Mouse (Mus musculus) B cell, adult 2 months (primary cell): ENCODE data around the gene Ctsa.
A peak's percentile ranks its signal among the peaks of the same experiment; 100 is the strongest.

Source experiments
- DNase-seq, 2 experiments: peaks; one replicate each; pipeline ENCODE4 v3.0.0; 2022

The Ctsa gene

GRCm38 (mm10) chr2:164832748-164833301, at the start of gene Ctsa:
Gene Ctsa (plus strand): TSS chr2:164832873.
- peak; percentile 83 to 85 for DNase-seq

GRCm38 (mm10) chr2:164783926-164784581, 48.6 kb upstream of the Ctsa start:
- peak in 1 of 2 experiments; percentile 31 for DNase-seq

GRCm38 (mm10) chr2:164784869-164785420, 47.7 kb upstream of the Ctsa start:
- DNase-seq, result no peak

- peak; percentile 64 to 73 for DNase-seq
Measured at GRCm38 (mm10) chr2:164785481-164786387, 46.9 kb upstream of the Ctsa start, which contains the start of gene Snx21. Gene Snx21 (plus strand): TSS chr2:164785823.

- DNase-seq, result peak in 1 of 2 experiments; percentile 19
Measured at GRCm38 (mm10) chr2:164786388-164786885, 46.2 kb upstream of the Ctsa start.

GRCm38 (mm10) chr2:164787032-164787431, 45.6 kb upstream of the Ctsa start:
- no peak for DNase-seq

GRCm38 (mm10) chr2:164787779-164788178, 44.9 kb upstream of the Ctsa start:
- no peak for DNase-seq

- DNase-seq, result no peak
Measured at GRCm38 (mm10) chr2:164788411-164788810, 44.3 kb upstream of the Ctsa start.

GRCm38 (mm10) chr2:164790451-164790850, 42.2 kb upstream of the Ctsa start:
- no peak for DNase-seq

GRCm38 (mm10) chr2:164791841-164792261, 40.8 kb upstream of the Ctsa start:
- no peak for DNase-seq

GRCm38 (mm10) chr2:164792400-164793190, 40.1 kb upstream of the Ctsa start:
- DNase-seq, result no peak

- peak; percentile 78 to 80 for DNase-seq
Measured at GRCm38 (mm10) chr2:164793236-164793635, 39.4 kb upstream of the Ctsa start.

GRCm38 (mm10) chr2:164793772-164794171, 38.9 kb upstream of the Ctsa start:
- peak in 1 of 2 experiments; percentile 33 for DNase-seq

GRCm38 (mm10) chr2:164794293-164794692, 38.4 kb upstream of the Ctsa start:
- DNase-seq, result peak; percentile 79 to 82

GRCm38 (mm10) chr2:164795868-164796267, 36.8 kb upstream of the Ctsa start:
- DNase-seq, result no peak

GRCm38 (mm10) chr2:164798554-164798953, 34.1 kb upstream of the Ctsa start:
- DNase-seq, result peak in 1 of 2 experiments; percentile 38

- DNase-seq, result no peak
Measured at GRCm38 (mm10) chr2:164800252-164801004, 32.2 kb upstream of the Ctsa start.

- DNase-seq, result no peak
Measured at GRCm38 (mm10) chr2:164803201-164803920, 29.3 kb upstream of the Ctsa start.

GRCm38 (mm10) chr2:164803921-164804313, 28.8 kb upstream of the Ctsa start:
- no peak for DNase-seq

- peak; percentile 96 to 97 for DNase-seq
Measured at GRCm38 (mm10) chr2:164804533-164805331, 27.9 kb upstream of the Ctsa start, which contains the start of the genes Acot8 and Zswim3. Gene Acot8 (minus strand): TSS chr2:164804882. Gene Zswim3 (plus strand): TSS chr2:164805098.
